Mouse (Mus musculus): ENCODE data around the gene Gm4952.

DNA sequence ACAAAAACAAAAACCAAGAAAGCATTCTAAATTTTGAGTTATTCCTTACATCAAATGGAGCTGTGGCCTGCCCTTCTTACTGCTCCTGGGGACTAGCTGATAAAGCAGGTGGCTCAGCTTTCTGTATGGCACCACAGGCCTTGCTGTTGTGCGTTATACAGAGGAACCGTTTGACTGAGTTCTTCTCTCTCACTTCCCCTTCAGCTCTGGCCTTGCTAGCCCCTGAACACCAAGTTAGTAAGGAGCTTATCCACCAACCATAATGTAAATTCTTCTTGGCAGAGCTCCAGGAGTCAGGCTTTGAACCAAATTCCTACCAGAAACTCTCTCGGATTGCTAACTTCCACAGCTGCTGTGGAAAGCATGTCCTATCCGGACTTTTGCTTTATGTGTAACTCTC lies 32.8 kb upstream of the Gm4952 start:
- no peak for TF ChIP-seq CTCF (IDR thresholded peaks at IDR 0.05; ENCODE audit: extremely low read depth, insufficient read length, insufficient replicate concordance, low read depth, low read length)
- no peak for TF ChIP-seq POLR2A (IDR thresholded peaks at IDR 0.05; ENCODE audit: low read depth, low read length)
